Mouse (Mus musculus) megakaryocyte-erythroid progenitor cell, adult 5 weeks (primary cell): ENCODE data around the gene Atp6v0c. TPM values are rescaled to one million over a fixed set of nuclear protein-coding genes. Genes with fewer than 3 reads are reported as not detected.

Experiments
- polyA plus RNA-seq: library from polyadenylated mRNA; stranded (reverse); fragments of >175 nt; gene quantifications from 2 replicates; pipeline ENCODE4 v1.2.3, GENCODE M21; 2012

The Atp6v0c gene
- polyA plus RNA-seq: 505 and 717 TPM in 2 replicates

DNA sequence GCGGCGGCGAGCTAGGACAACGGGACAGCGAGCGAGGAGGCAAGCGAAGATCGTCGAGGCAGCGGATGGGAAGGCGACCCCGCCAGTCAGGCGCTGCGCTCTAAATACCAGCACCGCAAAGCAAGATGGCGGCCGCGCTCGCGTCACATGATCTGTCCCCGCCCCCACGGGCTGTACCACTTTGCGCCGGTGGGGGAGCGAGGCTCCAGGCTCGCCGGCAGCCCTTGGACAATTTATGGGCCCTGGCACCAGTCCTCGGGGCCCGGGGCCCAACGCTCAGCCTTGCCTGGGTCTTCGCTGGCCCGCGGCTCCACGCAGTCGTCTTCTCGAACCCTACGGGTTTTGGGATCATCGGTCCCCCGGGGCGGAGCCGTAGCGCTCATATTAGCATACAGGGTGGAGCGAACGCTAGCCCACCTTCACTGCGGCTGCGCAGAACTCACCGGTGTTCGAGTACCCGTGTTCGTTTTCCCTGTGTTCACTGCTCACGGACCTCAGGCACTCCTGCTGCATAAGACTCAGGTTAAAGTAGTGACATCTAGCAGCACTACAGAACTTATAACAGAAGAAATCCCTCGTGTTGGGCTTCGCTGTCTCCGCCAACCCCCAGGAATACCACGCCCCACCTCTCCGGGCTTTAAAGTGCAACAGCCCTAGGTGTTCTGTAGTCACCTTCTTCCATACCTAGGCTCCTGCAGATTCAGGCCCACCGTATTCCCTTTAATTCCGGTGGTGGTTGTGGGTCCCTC is at the start of gene Atp6v0c:
Gene Atp6v0c, minus strand, starts transcription at position 386 of the 749 bp plus-strand sequence.

DNA sequence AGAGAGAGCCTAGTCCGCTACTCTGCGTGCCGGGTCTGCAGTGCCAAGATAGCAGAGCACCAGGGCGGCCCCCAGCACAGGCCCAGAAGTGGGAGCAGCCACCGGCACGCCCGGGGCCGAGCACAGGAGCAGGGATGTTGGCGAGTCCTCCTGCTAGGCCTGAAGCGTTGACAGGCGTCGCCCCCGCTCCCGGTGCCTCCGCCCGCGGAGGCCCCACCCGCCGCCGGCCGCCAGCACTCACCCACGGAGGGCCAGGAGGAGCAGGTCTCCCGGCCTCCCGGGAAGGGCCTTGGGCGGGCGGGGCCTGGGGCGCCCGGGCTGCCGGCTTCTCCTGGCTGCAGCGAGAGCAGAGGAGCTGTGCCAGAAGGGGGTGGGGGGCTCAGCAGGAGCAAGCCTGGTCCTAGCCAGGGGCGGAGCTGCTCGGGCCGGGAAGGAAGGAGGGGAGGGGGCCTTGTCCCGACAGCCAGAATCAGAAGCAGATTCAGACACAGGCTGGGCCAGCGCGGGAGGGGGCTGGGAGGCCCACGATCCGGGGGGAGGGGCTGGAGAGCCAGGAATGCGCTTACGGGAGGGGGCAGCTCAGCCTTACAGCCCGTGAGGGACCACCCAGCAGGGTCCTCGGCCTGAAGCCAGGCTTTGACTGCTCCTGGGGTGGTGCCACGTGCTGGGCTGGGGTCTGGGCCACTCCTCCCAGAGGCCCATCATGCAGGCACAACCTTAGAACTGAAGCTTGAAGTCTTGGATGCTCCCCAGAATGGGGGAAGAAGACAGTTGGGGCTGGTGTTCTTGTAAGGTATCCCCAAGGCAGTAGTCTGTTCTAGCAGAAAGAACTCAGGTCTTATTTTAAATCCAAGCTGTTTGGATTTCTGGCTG is 39.8 kb upstream of the Atp6v0c start, which contains the start of gene Ntn3:
Gene Ntn3, minus strand, starts transcription at position 489 of the 873 bp plus-strand sequence.

DNA sequence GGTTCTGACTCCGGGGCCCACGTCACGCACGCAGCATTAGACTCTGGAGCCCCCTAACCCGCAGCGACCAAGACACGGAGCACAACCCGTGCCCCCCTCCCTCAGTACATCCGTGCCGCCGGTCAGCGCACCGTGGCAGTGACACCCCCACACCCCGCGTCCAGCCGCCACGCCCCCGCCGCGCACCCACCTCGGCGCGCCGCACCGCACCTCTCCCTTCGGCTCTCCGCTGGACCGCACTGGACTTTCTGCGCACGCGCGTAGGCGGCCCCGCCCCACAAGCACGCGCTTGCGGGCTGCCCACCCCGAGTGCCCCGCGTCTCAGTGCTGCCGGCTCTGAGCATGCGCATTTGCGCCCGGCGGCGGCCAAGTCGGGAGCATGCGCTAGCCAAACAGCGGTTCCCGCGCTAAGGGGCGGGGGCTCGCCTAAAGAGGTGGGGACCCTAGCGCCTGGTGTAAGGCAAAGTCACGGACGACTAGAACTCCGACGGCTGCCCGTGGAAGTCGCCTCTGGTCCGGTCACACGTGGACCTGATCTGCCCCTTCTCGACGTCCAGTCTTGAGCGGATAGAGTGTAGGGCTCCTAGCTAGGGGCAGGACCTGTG is 35.9 kb upstream of the Atp6v0c start, which contains the start of gene Tbc1d24:
Gene Tbc1d24, minus strand, starts transcription at position 279 of the 605 bp plus-strand sequence.

DNA sequence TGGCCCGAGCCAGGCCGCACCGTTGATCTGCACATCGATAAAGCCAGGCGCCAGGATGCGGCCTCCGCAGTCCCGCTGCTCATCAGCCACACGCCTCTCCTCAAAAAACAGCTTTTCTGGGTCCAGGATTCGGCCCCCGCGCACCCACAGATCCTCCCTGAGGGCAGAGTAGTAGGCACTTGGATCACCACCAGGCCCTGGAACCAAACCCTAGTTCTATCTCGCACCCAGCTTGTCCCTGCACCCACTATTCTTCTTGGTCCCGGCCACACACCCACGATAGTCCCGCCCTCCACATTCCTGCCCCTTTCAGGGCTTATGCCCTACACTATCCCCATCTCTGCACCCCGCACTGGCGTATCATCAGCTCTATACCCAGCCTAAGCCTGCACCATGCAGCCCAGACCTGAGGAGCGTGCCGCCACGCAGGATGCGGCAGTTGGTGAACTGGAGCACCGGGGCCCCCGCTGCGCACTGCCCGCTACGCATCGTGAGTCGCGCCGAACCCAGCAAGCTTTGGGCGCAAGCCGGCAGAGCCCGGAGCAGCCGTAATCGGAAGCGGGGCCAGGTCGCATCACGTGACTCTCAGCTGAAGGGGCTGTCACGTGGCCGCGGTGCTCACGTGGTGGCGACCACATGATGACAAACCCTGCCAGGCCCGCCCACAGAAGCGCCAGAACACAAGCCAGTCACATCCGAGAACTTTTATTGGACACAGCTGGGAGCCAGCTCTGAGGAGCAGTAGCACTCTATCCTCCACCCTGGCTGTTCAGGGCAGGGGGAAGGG is 6.1 kb downstream of the Atp6v0c start, which contains the start of gene Amdhd2:
Gene Amdhd2, minus strand, starts transcription at position 591 of the 787 bp plus-strand sequence.

DNA sequence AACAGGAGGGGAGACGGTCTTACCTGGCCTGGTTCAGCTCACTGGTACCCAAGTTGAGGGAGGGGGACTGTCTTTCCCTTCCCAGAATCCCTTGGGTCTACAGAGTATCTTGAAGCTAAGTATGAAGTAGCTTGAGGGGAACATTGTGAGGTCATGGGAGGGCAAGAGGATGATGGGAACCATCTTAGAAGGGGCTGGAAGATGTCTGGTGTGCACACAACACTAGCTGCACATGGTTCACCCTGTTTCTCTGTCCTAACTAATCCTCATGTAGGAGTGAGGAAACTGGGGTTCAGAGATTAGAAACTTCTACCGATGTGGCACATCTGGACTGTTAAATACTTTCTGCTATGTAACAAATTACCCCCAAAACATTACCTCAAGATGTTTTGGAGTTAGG is 18.7 kb downstream of the Atp6v0c start, which contains the start of gene Pdpk1:
Gene Pdpk1, minus strand, starts transcription at position 101 of the 400 bp plus-strand sequence.

Other genes with a start within 250 kb of the Atp6v0c start
- gene Sbp, start 228.0 kb downstream of the Atp6v0c start, polyA plus RNA-seq: not detected in 2 replicates
- not detected in 2 replicates for gene Sbpl, start 214.4 kb downstream of the Atp6v0c start, polyA plus RNA-seq
- gene Prss30, start 189.1 kb downstream of the Atp6v0c start, polyA plus RNA-seq: 0.25 and 0.40 TPM in 2 replicates
- 0.04 TPM in 1 of 2 replicates, not detected in the other for gene Prss22, start 171.6 kb downstream of the Atp6v0c start, polyA plus RNA-seq
- gene Prss27, start 131.6 kb downstream of the Atp6v0c start, polyA plus RNA-seq: not detected in 2 replicates
- gene Kctd5, start 96.2 kb downstream of the Atp6v0c start, polyA plus RNA-seq: 11.5 and 14.5 TPM in 2 replicates
- gene Pdpk1, start 18.8 kb downstream of the Atp6v0c start, polyA plus RNA-seq: 31.7 and 42.0 TPM in 2 replicates
- 177 and 199 TPM in 2 replicates for gene Amdhd2, start 5.9 kb downstream of the Atp6v0c start, polyA plus RNA-seq
- gene Tbc1d24, start 35.9 kb upstream of the Atp6v0c start, polyA plus RNA-seq: 1.9 and 4.0 TPM in 2 replicates
- gene Ntn3, start 39.8 kb upstream of the Atp6v0c start, polyA plus RNA-seq: 0.39 and 0.79 TPM in 2 replicates
- gene Tedc2, start 51.1 kb upstream of the Atp6v0c start, polyA plus RNA-seq: 19.0 and 19.6 TPM in 2 replicates
- 12.6 and 17.9 TPM in 2 replicates for gene Ccnf, start 81.8 kb upstream of the Atp6v0c start, polyA plus RNA-seq
- not detected in 2 replicates for gene Abca17, start 181.4 kb upstream of the Atp6v0c start, polyA plus RNA-seq
- gene Abca3, start 182.2 kb upstream of the Atp6v0c start, polyA plus RNA-seq: 17.2 and 20.4 TPM in 2 replicates
- 380 and 417 TPM in 2 replicates for gene Rnps1, start 244.9 kb upstream of the Atp6v0c start, polyA plus RNA-seq